9 mouse cellular contexts compared by ENCODE assay signal in genomic region chr2:71719387-71720034, GRCm38 (mm10). TPM values are rescaled to one million over a fixed set of nuclear protein-coding genes. Genes with fewer than 3 reads are reported as not detected.
DNase-seq lines count a peak whose midpoint lies in the region; ATAC-seq and TF ChIP-seq lines count a peak whose summit lies in the region.
"Had no signal": no experiment of that assay in that cellular context is flagged by ENCODE, and none has a peak within 500 bp of the region (broad histone marks: within the 10 kb centered on the region; RNA-seq: fewer than 3 reads in every experiment).

No protein-coding gene starts in this region.

- no peak overlapping the region for H3K4me2 ChIP-seq in forebrain, embryonic 11.5 days (ENCODE audit: low read depth, low read length, severe bottlenecking)
- no peak overlapping the region for H3K4me2 ChIP-seq in limb, embryonic 15.5 days
- H3K4me2 ChIP-seq in forebrain, postnatal 0 days (ENCODE audit: low read depth): no peak overlapping the region

- no peaks in the 10 kb centered on the region for H3K36me3 ChIP-seq in forebrain, embryonic 10.5 days (replicated peaks)
- H3K36me3 ChIP-seq in forebrain, embryonic 11.5 days (ENCODE audit: control insufficient read depth, insufficient read depth, low read length): no peaks in the 10 kb centered on the region
- no peaks in the 10 kb centered on the region for H3K36me3 ChIP-seq in limb, embryonic 15.5 days
- H3K36me3 ChIP-seq in limb, embryonic 10.5 days: no peaks in the 10 kb centered on the region
- no peaks in the 10 kb centered on the region for H3K36me3 ChIP-seq in forebrain, postnatal 0 days (ENCODE audit: insufficient read depth)
- H3K36me3 ChIP-seq in small intestine, adult 2 months (ENCODE audit: control insufficient read depth, insufficient read depth, low read length): no peaks in the 10 kb centered on the region

- TF ChIP-seq CTCF in forebrain, postnatal 0 days (IDR thresholded peaks at IDR 0.05; ENCODE audit: low read depth): no peak
- TF ChIP-seq CTCF in small intestine, adult 2 months (IDR thresholded peaks at IDR 0.05; ENCODE audit: extremely low read depth, insufficient read length, insufficient replicate concordance, low read depth, low read length): no peak

- no peaks in the 10 kb centered on the region for H3K9me3 ChIP-seq in forebrain, embryonic 10.5 days
- H3K9me3 ChIP-seq in forebrain, embryonic 11.5 days (ENCODE audit: control insufficient read depth, low read length): no peaks in the 10 kb centered on the region
- H3K9me3 ChIP-seq in limb, embryonic 15.5 days: no peaks in the 10 kb centered on the region
- H3K9me3 ChIP-seq in limb, embryonic 10.5 days (replicated peaks): no peaks in the 10 kb centered on the region
- H3K9me3 ChIP-seq in forebrain, postnatal 0 days (ENCODE audit: low read length): no peaks in the 10 kb centered on the region

- DNase-seq in forebrain, embryonic 10.5 days (ENCODE audit: extremely low spot score, low spot score): no peak
- no peak for DNase-seq in forebrain, embryonic 11.5 days (ENCODE audit: low spot score)
- DNase-seq in limb, embryonic 10.5 days (ENCODE audit: low spot score): no peak
- DNase-seq in forebrain, postnatal 0 days: peak; percentile 57
- no peak for DNase-seq in spleen, postnatal 36 days (ENCODE audit: low spot score in 2 of 2)
- DNase-seq in embryo, embryonic 10.5 days (ENCODE audit: low spot score): no peak
- DNase-seq: adrenal gland, postnatal 14 days had no signal

- H3K9ac ChIP-seq in forebrain, embryonic 11.5 days (ENCODE audit: low read length): no peak overlapping the region; the same call in 1 of the 2 replicates
- no peak overlapping the region for H3K9ac ChIP-seq in limb, embryonic 15.5 days
- H3K9ac ChIP-seq in forebrain, postnatal 0 days: no peak overlapping the region

- no peaks in the 10 kb centered on the region for H3K27me3 ChIP-seq in forebrain, embryonic 10.5 days (ENCODE audit: poor library complexity, severe bottlenecking)
- H3K27me3 ChIP-seq in forebrain, embryonic 11.5 days (ENCODE audit: control insufficient read depth, insufficient read depth, low read length): no peaks in the 10 kb centered on the region
- H3K27me3 ChIP-seq in limb, embryonic 15.5 days: no peaks in the 10 kb centered on the region
- H3K27me3 ChIP-seq in limb, embryonic 10.5 days (ENCODE audit: low read depth, poor library complexity, severe bottlenecking): no peaks in the 10 kb centered on the region
- H3K27me3 ChIP-seq in forebrain, postnatal 0 days (ENCODE audit: insufficient read depth, low read length): no peaks in the 10 kb centered on the region
- H3K27me3 ChIP-seq in small intestine, adult 2 months (ENCODE audit: control insufficient read depth, insufficient read depth, low read length): no peaks in the 10 kb centered on the region

- ATAC-seq in forebrain, embryonic 11.5 days (replicated peaks; ENCODE audit: low FRiP score): no peak
- ATAC-seq in limb, embryonic 15.5 days (ENCODE audit: insufficient number of reproducible peaks, low FRiP score, low TSS enrichment, low read depth): 0 out of 2 replicates have a peak, but pooled peaks have one; percentile 40
- peak; percentile 83 for ATAC-seq in forebrain, postnatal 0 days

- no peak overlapping the region for H3K4me3 ChIP-seq in forebrain, embryonic 10.5 days
- H3K4me3 ChIP-seq in forebrain, embryonic 11.5 days (ENCODE audit: low read depth, low read length): no peak overlapping the region
- H3K4me3 ChIP-seq in limb, embryonic 15.5 days: no peak overlapping the region
- no peak overlapping the region for H3K4me3 ChIP-seq in limb, embryonic 10.5 days
- no peak overlapping the region for H3K4me3 ChIP-seq in forebrain, postnatal 0 days (ENCODE audit: low read depth, low read length)
- no peak overlapping the region for H3K4me3 ChIP-seq in small intestine, adult 2 months (ENCODE audit: low read depth, low read length)

- WGBS in forebrain, embryonic 10.5 days: 73% methylated on average over 5 of the region's 5 CpGs
- 62% methylated on average over 5 of the region's 5 CpGs for WGBS in forebrain, embryonic 11.5 days
- 59% methylated on average over 5 of the region's 5 CpGs for WGBS in limb, embryonic 15.5 days
- WGBS in limb, embryonic 10.5 days: 78% methylated on average over 5 of the region's 5 CpGs
- 29% methylated on average over 5 of the region's 5 CpGs for WGBS in forebrain, postnatal 0 days
- 27% methylated on average over 5 of the region's 5 CpGs for WGBS in small intestine, adult 2 months

- no peak for TF ChIP-seq POLR2A in small intestine, adult 2 months (IDR thresholded peaks at IDR 0.05; ENCODE audit: low read depth, low read length)

- H3K4me1 ChIP-seq in forebrain, embryonic 10.5 days: peaks cover 12% of the 10 kb centered on the region
- peaks cover 2% of the 10 kb centered on the region; the same call in 1 of the 2 replicates for H3K4me1 ChIP-seq in forebrain, embryonic 11.5 days (replicated peaks; ENCODE audit: control insufficient read depth, insufficient read depth, low read length)
- H3K4me1 ChIP-seq in limb, embryonic 15.5 days: peaks cover 6% of the 10 kb centered on the region
- H3K4me1 ChIP-seq in limb, embryonic 10.5 days: peaks cover 12% of the 10 kb centered on the region
- H3K4me1 ChIP-seq in forebrain, postnatal 0 days (ENCODE audit: insufficient read depth): no peaks in the 10 kb centered on the region
- peaks cover 10% of the 10 kb centered on the region; the same call in 1 of the 2 replicates for H3K4me1 ChIP-seq in small intestine, adult 2 months (ENCODE audit: control insufficient read depth, insufficient read depth, insufficient read length, low read length)

- peak overlapping the region; percentile 62 for H3K27ac ChIP-seq in forebrain, embryonic 10.5 days
- H3K27ac ChIP-seq in forebrain, embryonic 11.5 days (ENCODE audit: low read depth, low read length): no peak overlapping the region
- H3K27ac ChIP-seq in limb, embryonic 15.5 days: no peak overlapping the region
- no peak overlapping the region for H3K27ac ChIP-seq in limb, embryonic 10.5 days
- H3K27ac ChIP-seq in forebrain, postnatal 0 days (ENCODE audit: low read depth, low read length): no peak overlapping the region
- H3K27ac ChIP-seq in small intestine, adult 2 months (ENCODE audit: insufficient read depth, low read depth, low read length): peak overlapping the region; percentile 91

RNA-seq across cellular contexts. Expression of gene Itga6, which starts 25.9 kb away (rescaled TPM):
- 45.7 and 47.9 TPM in 2 replicates for polyA plus RNA-seq in forebrain, embryonic 10.5 days (2016; fragmentation: Nextera tagmentation; extraction: Ambion mirVana)
- polyA plus RNA-seq in forebrain, embryonic 11.5 days (2014; fragmentation: Nextera tagmentation; extraction: Ambion mirVana): 54.2 and 59.5 TPM in 2 replicates
- 38.5 and 47.2 TPM in 2 replicates for polyA plus RNA-seq in limb, embryonic 15.5 days (2015; fragmentation: Nextera tagmentation; extraction: Ambion mirVana)
- polyA plus RNA-seq in limb, embryonic 10.5 days (2016; fragmentation: Nextera tagmentation; extraction: Ambion mirVana): 19.1 and 22.3 TPM in 2 replicates
- 37.5 and 52.3 TPM in 2 replicates for total RNA-seq in forebrain, postnatal 0 days (2014; rRNA removed)
- 11.7 and 16.8 TPM in 2 replicates for polyA plus RNA-seq in forebrain, postnatal 0 days (2015; fragmentation: Nextera tagmentation; extraction: Ambion mirVana)
- polyA plus RNA-seq in small intestine, adult 2 months (2012; rRNA removed): 23.5 and 49.8 TPM in 2 replicates

Comparison
In these comparisons a context has a peak if more than half of its experiments do, and no peak if none do; other contexts are left out.
1. H3K27ac ChIP-seq: peak in forebrain, embryonic 10.5 days (single experiment) and small intestine, adult 2 months (single experiment); none in forebrain, embryonic 11.5 days (single experiment), limb, embryonic 15.5 days (single experiment), limb, embryonic 10.5 days (single experiment) and forebrain, postnatal 0 days (single experiment).